Comparison of ENCODE assay signal across 22 mouse cellular contexts in the genomic region with DNA sequence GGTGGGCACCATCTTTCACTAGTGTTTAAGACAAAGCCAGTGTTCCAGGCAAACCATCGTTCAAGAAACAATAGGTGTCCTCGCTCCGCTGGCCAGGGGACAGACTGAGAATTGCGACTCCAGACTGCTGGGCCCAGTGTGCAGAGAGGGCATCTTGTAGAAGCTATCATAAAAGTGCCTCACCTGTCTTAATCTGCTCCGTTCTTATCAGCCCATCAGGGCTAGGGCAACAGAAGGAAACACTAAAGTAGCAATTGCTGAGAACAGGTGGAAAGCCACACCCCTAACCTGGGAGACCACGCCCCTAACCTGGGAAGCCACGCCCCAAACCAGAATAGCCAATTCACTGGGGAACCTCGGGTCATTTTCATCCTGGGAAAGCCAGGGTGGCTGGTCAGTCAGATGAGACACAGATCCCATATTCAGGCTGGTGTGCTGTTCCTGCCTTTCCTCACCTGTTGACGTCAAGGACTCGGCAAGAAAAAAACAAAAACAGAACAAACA.
"Had no signal": no experiment of that assay in that cellular context is flagged by ENCODE, and none has a peak within 500 bp of the region (broad histone marks: within the 10 kb centered on the region; RNA-seq: fewer than 3 reads in every experiment).

No protein-coding gene starts in this region.

- H3K27me3 ChIP-seq: kidney, embryonic 15.5 days; limb, embryonic 12.5 days; limb, embryonic 15.5 days; lung, embryonic 15.5 days; midbrain, embryonic 13.5 days; neural tube, embryonic 15.5 days had no signal

- H3K9ac ChIP-seq: kidney, embryonic 15.5 days; limb, embryonic 12.5 days; limb, embryonic 15.5 days; liver, embryonic 14.5 days; lung, embryonic 15.5 days; midbrain, embryonic 13.5 days; neural tube, embryonic 15.5 days had no signal

- H3K4me3 ChIP-seq: kidney, embryonic 15.5 days; limb, embryonic 12.5 days; limb, embryonic 15.5 days; lung, embryonic 15.5 days; megakaryocyte, embryonic 14.5 days; midbrain, embryonic 10.5 days; midbrain, embryonic 13.5 days; myocyte; neural tube, embryonic 15.5 days had no signal

- ATAC-seq: midbrain, embryonic 13.5 days; midbrain, embryonic 16.5 days had no signal

- H3K9me3 ChIP-seq: kidney, embryonic 15.5 days; limb, embryonic 12.5 days; limb, embryonic 15.5 days; lung, embryonic 15.5 days; megakaryocyte, embryonic 14.5 days; midbrain, embryonic 10.5 days; midbrain, embryonic 13.5 days; neural tube, embryonic 15.5 days had no signal

- DNase-seq: left cerebral cortex, postnatal 4 days; lung, adult 18-20 months; lung, postnatal 10 days; lung, postnatal 36 days; right cerebral cortex, adult 18-20 months; right cerebral cortex, postnatal 14 days; right cerebral cortex, postnatal 4 days; thymus, adult 18-20 months; thymus, postnatal 36 days had no signal

- H3K4me1 ChIP-seq: limb, embryonic 12.5 days; limb, embryonic 15.5 days; lung, embryonic 15.5 days had no signal

- H3K4me2 ChIP-seq: kidney, embryonic 15.5 days; limb, embryonic 12.5 days; limb, embryonic 15.5 days; liver, embryonic 11.5 days; lung, embryonic 15.5 days; midbrain, embryonic 13.5 days; neural tube, embryonic 15.5 days had no signal

- H3K27ac ChIP-seq: kidney, embryonic 15.5 days; limb, embryonic 15.5 days; liver, embryonic 14.5 days; lung, embryonic 15.5 days; midbrain, embryonic 10.5 days; midbrain, embryonic 13.5 days; neural tube, embryonic 15.5 days; stomach, postnatal 0 days had no signal
